Mouse (Mus musculus) ovary, adult 2 months (tissue): Measurements from ENCODE around the gene Entpd3. TPM values are rescaled to one million over a fixed set of nuclear protein-coding genes. Genes with fewer than 3 reads are reported as not detected.

Experiments
- polyA plus RNA-seq: library from polyadenylated mRNA; depleted of rRNA; stranded (reverse); fragments of >200 nt; gene quantifications from 2 replicates; pipeline ENCODE4 v1.2.3, GENCODE M21; 2012; rRNA removed

Entpd3 gene
- 10.5 and 12.4 TPM in 2 replicates for polyA plus RNA-seq

DNA sequence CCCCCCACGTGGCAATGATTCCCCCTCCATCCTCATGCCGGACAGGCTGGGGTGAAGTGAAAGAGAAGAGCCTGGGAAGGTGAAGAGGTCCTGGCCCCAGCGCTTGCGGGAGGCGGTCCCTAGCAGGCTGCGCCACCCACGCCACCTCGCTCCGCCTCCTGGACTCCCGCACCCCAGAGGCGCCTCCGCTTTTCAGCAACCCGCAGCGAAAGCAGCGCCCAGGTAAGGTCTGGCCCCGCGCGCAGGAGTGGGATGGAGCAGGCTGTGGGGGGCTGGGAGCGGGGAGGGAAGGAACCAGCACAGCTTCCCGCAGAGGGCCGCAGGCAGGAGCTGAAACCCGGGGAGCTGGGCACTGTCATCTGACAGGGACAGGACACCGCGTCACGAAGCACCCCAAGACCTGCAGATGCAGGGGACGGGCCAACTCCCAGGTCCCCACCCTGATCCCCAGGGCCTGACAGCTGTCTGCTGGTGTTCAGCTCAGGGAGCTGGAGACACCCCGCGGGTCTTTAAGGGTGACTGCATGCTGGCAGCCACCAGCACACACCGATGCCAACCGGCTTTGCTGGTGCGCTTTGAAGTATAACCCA is at the start of gene Entpd3:
Gene Entpd3, plus strand, starts transcription at position 157 of the 590 bp plus-strand sequence.

GRCm38 (mm10) chr9:120492010-120492399 is 47.6 kb upstream of the Entpd3 start, which contains the start of gene Eif1b:
Gene Eif1b, plus strand, starts transcription at chr9:120492232.

DNA sequence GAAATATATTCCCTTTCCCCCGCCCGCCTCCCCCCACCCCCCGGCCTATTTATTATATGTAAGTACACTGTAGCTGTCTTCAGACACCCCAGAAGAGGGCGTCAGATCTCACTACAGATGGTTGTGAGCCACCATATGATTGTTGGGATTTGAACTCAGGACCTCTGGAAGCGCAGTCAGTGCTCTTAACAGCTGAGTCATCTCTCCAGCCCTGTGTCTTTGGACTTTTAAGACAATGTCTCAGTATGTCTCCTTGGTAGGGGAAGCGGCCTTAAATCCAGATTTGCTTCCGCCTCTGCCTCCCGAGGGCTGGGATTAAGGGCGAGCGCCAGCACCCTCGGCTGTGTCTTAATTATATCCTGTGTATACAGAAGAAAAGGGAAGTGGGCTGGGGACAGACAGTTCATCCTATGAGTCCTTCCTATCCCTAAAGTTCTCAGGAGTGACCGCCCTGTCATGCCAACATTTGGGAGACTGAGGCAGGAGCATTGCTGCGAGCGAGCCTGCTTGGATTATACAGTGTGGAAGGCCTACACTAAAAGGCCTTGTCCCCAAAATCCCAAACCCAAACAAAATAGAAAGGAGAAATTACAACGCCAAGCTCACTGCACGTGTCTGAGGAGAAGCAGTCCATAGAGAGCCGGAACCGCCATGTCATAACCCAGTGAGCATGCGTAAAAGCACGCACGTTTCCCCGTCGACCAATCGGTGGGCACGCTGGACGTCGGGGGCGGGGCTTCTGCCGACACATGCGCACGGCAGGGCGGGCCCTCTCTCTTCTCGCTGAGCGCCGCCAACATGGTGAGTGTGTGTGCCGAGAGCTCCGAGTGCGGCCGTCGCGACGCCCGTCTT is 31.3 kb downstream of the Entpd3 start, which contains the start of gene Rpl14:
Gene Rpl14, plus strand, starts transcription at position 704 of the 852 bp plus-strand sequence.

Other genes with a start within 250 kb of the Entpd3 start
- 2.8 and 4.1 TPM in 2 replicates for gene Myrip, start 238.3 kb upstream of the Entpd3 start, polyA plus RNA-seq
- gene Eif1b, start 47.6 kb upstream of the Entpd3 start, polyA plus RNA-seq = 61.1 and 62.5 TPM in 2 replicates
- 444 and 592 TPM in 2 replicates for gene Rpl14, start 31.6 kb downstream of the Entpd3 start, polyA plus RNA-seq